Mouse (Mus musculus): ENCODE measurements around the gene Fbxw8. TPM values are rescaled to one million over a fixed set of nuclear protein-coding genes. Genes with fewer than 3 reads are reported as not detected.

Fbxw8 gene
- polyA plus RNA-seq, 1 experiment from 2014 or later, result 21.4 TPM

DNA sequence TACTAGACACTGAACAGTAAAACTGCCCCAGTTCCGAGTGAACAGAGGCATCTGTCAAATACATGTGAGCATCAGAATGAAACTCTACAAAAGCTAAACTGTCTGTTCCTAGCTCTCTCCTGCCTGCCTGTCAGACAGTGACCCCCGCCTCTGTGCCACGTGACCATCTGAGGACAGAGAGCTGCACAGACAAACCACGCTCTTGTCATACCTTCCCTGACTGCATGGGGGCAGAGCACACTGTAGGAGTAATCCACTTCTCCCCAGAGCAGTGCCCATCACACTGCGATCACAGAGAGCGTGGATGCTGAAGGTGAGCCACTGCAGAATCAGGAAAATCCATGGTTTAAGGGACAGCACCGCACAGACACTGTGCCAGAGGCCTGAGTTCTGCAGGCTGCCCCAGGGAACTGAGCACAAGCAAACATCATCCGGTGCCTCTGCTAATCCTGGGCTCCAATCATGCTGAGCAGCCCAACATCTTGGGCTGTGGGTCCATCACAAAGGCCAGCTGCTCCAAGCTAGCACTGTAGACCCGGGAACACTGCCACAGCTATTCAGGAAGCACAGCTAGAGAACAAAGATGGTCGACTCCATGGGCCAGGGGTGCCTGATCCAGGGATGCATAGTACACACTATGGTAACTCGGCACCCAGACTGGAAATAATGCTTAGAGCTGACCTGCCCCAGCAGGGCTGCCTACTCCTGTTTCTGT, 61.8 kb downstream of the Fbxw8 start:
- no peak overlapping the region for H3K9ac ChIP-seq (ENCODE audit: low read depth, low read length)
- DNase-seq (ENCODE audit: low spot score) (no peak), ATAC-seq (ENCODE audit: low FRiP score) (no peak)
- H3K27me3 ChIP-seq (ENCODE audit: control insufficient read depth, insufficient read depth, low read length), result no peaks in the 10 kb centered on the region
- H3K4me1 ChIP-seq (replicated peaks; ENCODE audit: control insufficient read depth, insufficient read depth, low read length), result no peaks in the 10 kb centered on the region
- no peak overlapping the region for H3K4me2 ChIP-seq (replicated peaks; ENCODE audit: low read depth, low read length)
- H3K27ac ChIP-seq (ENCODE audit: low read depth, low read length), result no peak overlapping the region
- peaks cover 11% of the 10 kb centered on the region; the same call in 1 of the 2 replicates for H3K36me3 ChIP-seq (ENCODE audit: control insufficient read depth, insufficient read depth, low read length)
- WGBS, result 77% methylated on average over 11 of the region's 11 CpGs
- no peak overlapping the region for H3K4me3 ChIP-seq (ENCODE audit: low read depth, low read length)
- no peaks in the 10 kb centered on the region for H3K9me3 ChIP-seq (ENCODE audit: control insufficient read depth, low read length)

DNA sequence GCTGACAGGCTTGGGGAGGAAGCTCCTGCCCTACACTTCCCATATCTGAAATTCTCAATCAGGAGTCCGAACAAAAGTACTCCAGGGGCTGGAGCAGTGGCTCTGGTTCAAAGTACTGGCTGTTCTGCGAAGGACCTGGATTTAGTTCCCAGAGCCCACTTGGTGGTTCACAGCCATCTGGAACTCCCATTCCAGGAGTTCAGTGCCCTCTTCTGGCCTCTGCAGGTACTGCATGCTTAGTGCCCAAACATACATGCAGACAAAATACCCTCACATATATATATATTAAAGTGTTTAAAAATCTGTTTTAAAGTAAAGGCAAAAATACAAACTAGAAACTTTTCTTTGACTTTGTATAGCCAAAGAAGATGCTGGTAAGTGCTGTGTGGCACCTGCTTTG, 64.4 kb downstream of the Fbxw8 start:
- no peak overlapping the region for H3K4me2 ChIP-seq (replicated peaks; ENCODE audit: low read depth, low read length)
- no peaks in the 10 kb centered on the region for H3K9me3 ChIP-seq (ENCODE audit: control insufficient read depth, low read length)
- H3K4me3 ChIP-seq (ENCODE audit: low read depth, low read length), result no peak overlapping the region
- H3K27ac ChIP-seq (ENCODE audit: low read depth, low read length), result no peak overlapping the region
- H3K27me3 ChIP-seq (ENCODE audit: control insufficient read depth, insufficient read depth, low read length), result no peaks in the 10 kb centered on the region
- no peak overlapping the region for H3K9ac ChIP-seq (ENCODE audit: low read depth, low read length)
- 96% methylated on average over 2 of the region's 2 CpGs for WGBS
- peaks cover 11% of the 10 kb centered on the region; the same call in 1 of the 2 replicates for H3K36me3 ChIP-seq (ENCODE audit: control insufficient read depth, insufficient read depth, low read length)
- ATAC-seq (ENCODE audit: low FRiP score) (no peak), DNase-seq (ENCODE audit: low spot score) (peak; percentile 52)
- H3K4me1 ChIP-seq (replicated peaks; ENCODE audit: control insufficient read depth, insufficient read depth, low read length), result 0 out of 2 replicates have a peak, but pooled peaks cover 4% of the 10 kb centered on the region

DNA sequence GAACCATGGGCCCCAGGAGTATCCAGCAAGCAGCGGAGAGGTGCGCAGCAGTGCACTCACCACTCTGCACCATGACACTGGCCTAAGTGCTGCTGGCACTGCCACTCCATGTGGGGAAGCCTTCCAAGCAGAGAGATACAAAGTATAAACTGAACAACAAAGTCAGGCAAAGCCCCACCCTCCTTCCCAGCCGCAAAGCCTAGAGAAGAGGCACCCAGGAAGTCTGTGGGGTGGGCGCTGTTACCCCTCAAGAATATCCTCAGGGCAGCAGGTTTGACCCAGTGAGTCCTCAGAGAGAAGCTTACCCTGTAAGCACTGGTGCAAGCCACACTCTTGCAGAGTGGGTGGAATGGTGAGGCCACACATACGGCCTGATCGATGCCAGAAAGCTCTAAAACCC, 65.2 kb downstream of the Fbxw8 start:
- peaks cover 7% of the 10 kb centered on the region; the same call in 1 of the 2 replicates for H3K36me3 ChIP-seq (ENCODE audit: control insufficient read depth, insufficient read depth, low read length)
- no peak for DNase-seq (ENCODE audit: low spot score)
- no peaks in the 10 kb centered on the region for H3K27me3 ChIP-seq (ENCODE audit: control insufficient read depth, insufficient read depth, low read length)
- no peak for ATAC-seq (ENCODE audit: low FRiP score)
- H3K4me2 ChIP-seq (replicated peaks; ENCODE audit: low read depth, low read length), result no peak overlapping the region
- no peak overlapping the region for H3K27ac ChIP-seq (ENCODE audit: low read depth, low read length)
- H3K9ac ChIP-seq (ENCODE audit: low read depth, low read length), result no peak overlapping the region
- no peak overlapping the region for H3K4me3 ChIP-seq (ENCODE audit: low read depth, low read length)
- WGBS, result 98% methylated on average over 6 of the region's 6 CpGs
- no peaks in the 10 kb centered on the region for H3K9me3 ChIP-seq (ENCODE audit: control insufficient read depth, low read length)
- H3K4me1 ChIP-seq (replicated peaks; ENCODE audit: control insufficient read depth, insufficient read depth, low read length), result 0 out of 2 replicates have a peak, but pooled peaks cover 4% of the 10 kb centered on the region

DNA sequence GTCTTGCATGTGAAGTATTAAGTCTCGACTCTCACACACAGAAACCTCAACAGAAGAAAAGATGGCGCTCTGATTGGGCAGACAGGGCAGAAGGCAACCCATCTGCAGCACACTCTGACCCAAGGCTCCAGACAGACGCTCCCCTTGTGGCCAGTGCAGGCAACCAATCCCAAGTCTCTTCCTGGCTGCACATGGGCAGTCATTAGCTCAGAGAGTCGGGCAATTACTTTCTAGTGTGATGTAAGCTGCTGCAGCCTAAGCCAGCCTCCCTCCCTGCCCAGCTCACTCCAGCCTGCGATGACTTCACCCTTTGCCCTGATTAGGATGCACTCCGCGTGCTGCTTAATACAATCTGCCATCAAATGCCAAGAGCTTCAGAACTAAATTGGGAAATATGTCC, 66.2 kb downstream of the Fbxw8 start:
- H3K9ac ChIP-seq (ENCODE audit: low read depth, low read length), result no peak overlapping the region
- 0 out of 2 replicates have a peak, but pooled peaks cover 4% of the 10 kb centered on the region for H3K4me1 ChIP-seq (replicated peaks; ENCODE audit: control insufficient read depth, insufficient read depth, low read length)
- no peaks in the 10 kb centered on the region for H3K9me3 ChIP-seq (ENCODE audit: control insufficient read depth, low read length)
- DNase-seq (ENCODE audit: low spot score), result no peak
- H3K27me3 ChIP-seq (ENCODE audit: control insufficient read depth, insufficient read depth, low read length), result no peaks in the 10 kb centered on the region
- 64% methylated on average over 7 of the region's 7 CpGs for WGBS
- peak overlapping the region; percentile 63; the same call in 1 of the 2 replicates for H3K27ac ChIP-seq (ENCODE audit: low read depth, low read length)
- H3K36me3 ChIP-seq (ENCODE audit: control insufficient read depth, insufficient read depth, low read length), result peaks cover 7% of the 10 kb centered on the region; the same call in 1 of the 2 replicates
- H3K4me2 ChIP-seq (replicated peaks; ENCODE audit: low read depth, low read length), result no peak overlapping the region
- no peak overlapping the region for H3K4me3 ChIP-seq (ENCODE audit: low read depth, low read length)
- peak; percentile 61 for ATAC-seq (ENCODE audit: low FRiP score)

DNA sequence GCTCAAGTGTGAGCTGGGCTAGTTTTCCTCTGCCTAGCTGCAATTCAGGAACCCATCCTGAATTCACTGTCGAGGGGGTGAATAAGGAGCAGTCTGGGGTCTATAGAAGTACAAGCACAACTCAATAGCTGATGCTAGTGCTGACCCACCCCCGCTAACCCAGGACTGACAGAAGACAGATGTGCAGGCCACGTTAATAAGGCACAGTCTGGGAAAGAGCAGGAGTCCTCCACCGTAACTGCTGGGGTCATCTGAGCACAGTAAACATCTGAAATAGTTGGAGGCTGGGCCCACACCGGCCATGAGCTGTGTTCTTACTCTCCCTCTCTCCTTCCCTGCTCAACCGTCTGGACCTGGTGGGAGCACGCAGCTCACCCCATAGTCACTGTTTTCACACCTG, 68.3 kb downstream of the Fbxw8 start:
- Histone ChIP-seq H3K27ac (ENCODE audit: low read depth, low read length) (no peak overlapping the region), H3K27me3 (ENCODE audit: control insufficient read depth, insufficient read depth, low read length) (no peaks in the 10 kb centered on the region), H3K9ac (ENCODE audit: low read depth, low read length) (no peak overlapping the region), H3K4me1 (replicated peaks; ENCODE audit: control insufficient read depth, insufficient read depth, low read length) (0 out of 2 replicates have a peak, but pooled peaks cover 6% of the 10 kb centered on the region), H3K9me3 (ENCODE audit: control insufficient read depth, low read length) (no peaks in the 10 kb centered on the region), H3K4me2 (replicated peaks; ENCODE audit: low read depth, low read length) (no peak overlapping the region), H3K4me3 (ENCODE audit: low read depth, low read length) (no peak overlapping the region), H3K36me3 (ENCODE audit: control insufficient read depth, insufficient read depth, low read length) (peaks cover 7% of the 10 kb centered on the region; the same call in 1 of the 2 replicates)
- 39% methylated on average over 7 of the region's 7 CpGs for WGBS
- no peak for ATAC-seq (ENCODE audit: low FRiP score)
- no peak for DNase-seq (ENCODE audit: low spot score)

GRCm38 (mm10) chr5:118085313-118085712, 70.0 kb downstream of the Fbxw8 start:
- Histone ChIP-seq H3K4me2 (replicated peaks; ENCODE audit: low read depth, low read length) (no peak overlapping the region), H3K9me3 (ENCODE audit: control insufficient read depth, low read length) (no peaks in the 10 kb centered on the region), H3K27me3 (ENCODE audit: control insufficient read depth, insufficient read depth, low read length) (no peaks in the 10 kb centered on the region), H3K27ac (ENCODE audit: low read depth, low read length) (no peak overlapping the region), H3K36me3 (ENCODE audit: control insufficient read depth, insufficient read depth, low read length) (peaks cover 2% of the 10 kb centered on the region; the same call in 1 of the 2 replicates), H3K4me3 (ENCODE audit: low read depth, low read length) (no peak overlapping the region), H3K9ac (ENCODE audit: low read depth, low read length) (no peak overlapping the region), H3K4me1 (replicated peaks; ENCODE audit: control insufficient read depth, insufficient read depth, low read length) (0 out of 2 replicates have a peak, but pooled peaks cover 11% of the 10 kb centered on the region)
- WGBS, result 69% methylated on average over 7 of the region's 7 CpGs
- no peak for ATAC-seq (ENCODE audit: low FRiP score)
- DNase-seq (ENCODE audit: low spot score), result no peak

- no peaks in the 10 kb centered on the region for H3K9me3 ChIP-seq (ENCODE audit: control insufficient read depth, low read length)
- 80% methylated on average over 10 of the region's 10 CpGs for WGBS
- H3K9ac ChIP-seq (ENCODE audit: low read depth, low read length), result peak overlapping the region; percentile 11; the same call in 1 of the 2 replicates
- no peaks in the 10 kb centered on the region for H3K27me3 ChIP-seq (ENCODE audit: control insufficient read depth, insufficient read depth, low read length)
- ATAC-seq (ENCODE audit: low FRiP score) (no peak), DNase-seq (ENCODE audit: low spot score) (no peak)
- no peak overlapping the region for H3K4me3 ChIP-seq (ENCODE audit: low read depth, low read length)
- no peak overlapping the region for H3K4me2 ChIP-seq (replicated peaks; ENCODE audit: low read depth, low read length)
- H3K27ac ChIP-seq (ENCODE audit: low read depth, low read length), result peak overlapping the region; percentile 30; the same call in 1 of the 2 replicates
- H3K4me1 ChIP-seq (replicated peaks; ENCODE audit: control insufficient read depth, insufficient read depth, low read length), result peaks cover 13% of the 10 kb centered on the region; the same call in 1 of the 2 replicates
- no peaks in the 10 kb centered on the region for H3K36me3 ChIP-seq (ENCODE audit: control insufficient read depth, insufficient read depth, low read length)
These were observed 71.0 kb downstream of the Fbxw8 start for GRCm38 (mm10) chr5:118084171-118084727.

DNA sequence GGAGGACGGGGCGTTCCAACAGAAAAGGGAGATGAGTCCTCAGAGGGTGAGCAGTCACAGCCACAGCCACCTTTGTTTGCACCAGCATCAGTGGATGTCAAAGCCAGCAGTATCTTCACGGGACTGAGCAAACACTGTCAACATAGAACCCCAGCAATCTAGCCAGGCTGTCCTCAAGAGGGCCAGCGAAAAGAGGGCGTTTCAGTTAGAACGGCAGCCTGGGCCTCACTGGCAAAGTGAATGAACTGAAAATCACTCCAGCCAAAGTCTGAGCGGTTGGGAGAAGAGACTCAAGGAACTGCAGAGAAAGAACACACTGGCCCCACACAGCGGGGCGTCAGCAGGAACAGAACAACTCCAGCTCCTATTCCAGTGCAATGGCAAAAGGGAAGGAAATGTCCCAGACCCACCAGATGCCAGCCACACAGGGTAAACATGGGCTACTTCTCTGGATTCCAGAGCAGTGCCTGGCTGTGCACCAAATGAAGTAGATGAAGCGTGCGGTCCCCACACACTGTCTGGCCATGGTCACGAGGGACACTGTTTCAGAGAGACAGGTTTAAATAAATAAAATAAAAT, 72.1 kb downstream of the Fbxw8 start:
- Histone ChIP-seq H3K27ac (ENCODE audit: low read depth, low read length) (0 out of 2 replicates have a peak overlapping the region, but pooled peaks have one; percentile 27), H3K4me2 (replicated peaks; ENCODE audit: low read depth, low read length) (no peak overlapping the region), H3K4me3 (ENCODE audit: low read depth, low read length) (no peak overlapping the region), H3K9me3 (ENCODE audit: control insufficient read depth, low read length) (no peaks in the 10 kb centered on the region), H3K36me3 (ENCODE audit: control insufficient read depth, insufficient read depth, low read length) (no peaks in the 10 kb centered on the region), H3K4me1 (replicated peaks; ENCODE audit: control insufficient read depth, insufficient read depth, low read length) (peaks cover 13% of the 10 kb centered on the region; the same call in 1 of the 2 replicates), H3K27me3 (ENCODE audit: control insufficient read depth, insufficient read depth, low read length) (no peaks in the 10 kb centered on the region), H3K9ac (ENCODE audit: low read depth, low read length) (no peak overlapping the region)
- DNase-seq (ENCODE audit: low spot score) (no peak), ATAC-seq (ENCODE audit: low FRiP score) (no peak)
- WGBS, result 67% methylated on average over 12 of the region's 12 CpGs
